Mouse (Mus musculus) hindbrain, embryonic 15.5 days (tissue): Measurements from ENCODE around the gene Slc7a5. TPM values are rescaled to one million over a fixed set of nuclear protein-coding genes. Genes with fewer than 3 reads are reported as not detected.

Source experiments
- ATAC-seq: fragments of 200-750 bp; cut with Nextera tagmentation; 2 replicates; pipeline ENCODE4 v1.8.0; 2017; ENCODE audit warnings: low read depth, moderate number of reproducible peaks, moderate TSS enrichment; ENCODE audit not compliant: low FRiP score
- H3K27ac ChIP-seq: fragments of 300-500 bp; sonication (generic); replicated peaks from 2 replicates; pipeline ENCODE4 v1.5.1; 2015; ENCODE audit warnings: mild to moderate bottlenecking, inconsistent platforms
- H3K27me3 ChIP-seq: fragments of 300-500 bp; sonication (generic); 2 replicates; pipeline ENCODE4 v1.6.1; 2015; ENCODE audit warnings: control low read depth, inconsistent platforms
- H3K36me3 ChIP-seq: fragments of 300-500 bp; sonication (generic); 2 replicates; pipeline ENCODE4 v1.6.1; 2015; ENCODE audit warnings: control low read depth, inconsistent platforms
- H3K4me1 ChIP-seq: fragments of 300-500 bp; sonication (generic); replicated peaks from 2 replicates; pipeline ENCODE4 v1.6.1; 2015; ENCODE audit warnings: control low read depth, inconsistent platforms
- H3K4me2 ChIP-seq: fragments of 300-500 bp; sonication (generic); 2 replicates; pipeline ENCODE4 v1.6.1; 2015; ENCODE audit warnings: moderate library complexity, mild to moderate bottlenecking, inconsistent platforms
- H3K4me3 ChIP-seq: fragments of 300-500 bp; sonication (generic); 2 replicates; pipeline ENCODE4 v1.5.1; 2015; ENCODE audit warnings: mild to moderate bottlenecking, inconsistent platforms
- H3K9ac ChIP-seq: fragments of 300-500 bp; sonication (generic); 2 replicates; pipeline ENCODE4 v1.6.1; 2015; ENCODE audit warnings: inconsistent platforms
- H3K9me3 ChIP-seq: fragments of 300-500 bp; sonication (generic); 2 replicates; pipeline ENCODE4 v1.6.1; 2016; ENCODE audit warnings: control low read depth, inconsistent platforms
- WGBS: fragments of 180-500 bp; shearing (Covaris S2); methylation state at CpG from one replicate; pipeline ENCODE4 v1.1.7; 2015; 5-methylcytosine and 5-hydroxymethylcytosine counted together
- polyA plus RNA-seq: library from polyadenylated mRNA; unstranded; fragments of >200 nt; fragmentation: Nextera tagmentation; extraction: Ambion mirVana; gene quantifications from 2 replicates; pipeline ENCODE4 v1.2.1, GENCODE M21; 2015

Gene Slc7a5
- polyA plus RNA-seq, 1 experiment from 2014 or later, result 59.2 TPM

DNA sequence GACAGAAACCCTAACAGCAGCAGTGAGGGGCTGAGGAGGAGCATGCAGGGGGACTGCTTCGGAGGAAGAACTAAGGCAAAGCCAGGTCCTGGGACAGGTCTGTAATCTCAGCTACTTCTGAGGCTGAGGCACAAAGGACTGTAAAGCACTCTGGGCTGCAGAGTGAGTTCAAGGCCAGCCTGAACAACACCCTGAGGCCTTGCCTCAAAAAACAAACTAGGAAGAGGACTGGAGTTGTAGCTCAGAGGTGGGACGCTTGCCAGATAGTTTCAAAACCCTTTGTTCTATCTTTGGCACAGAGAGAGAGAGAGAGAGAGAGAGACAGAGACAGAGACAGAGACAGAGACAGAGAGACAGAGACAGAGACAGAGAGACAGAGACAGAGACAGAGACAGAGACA lies 53.9 kb downstream of the Slc7a5 start:
- no peaks in the 10 kb centered on the region for H3K9me3 ChIP-seq
- H3K4me1 ChIP-seq, result peaks cover 16% of the 10 kb centered on the region
- no peaks in the 10 kb centered on the region for H3K27me3 ChIP-seq
- H3K27ac ChIP-seq, result no peak overlapping the region
- H3K9ac ChIP-seq, result no peak overlapping the region
- 95% methylated on average over 2 of the region's 2 CpGs for WGBS
- no peaks in the 10 kb centered on the region for H3K36me3 ChIP-seq
- no peak overlapping the region for H3K4me2 ChIP-seq
- H3K4me3 ChIP-seq, result no peak overlapping the region
- ATAC-seq, result no peak

DNA sequence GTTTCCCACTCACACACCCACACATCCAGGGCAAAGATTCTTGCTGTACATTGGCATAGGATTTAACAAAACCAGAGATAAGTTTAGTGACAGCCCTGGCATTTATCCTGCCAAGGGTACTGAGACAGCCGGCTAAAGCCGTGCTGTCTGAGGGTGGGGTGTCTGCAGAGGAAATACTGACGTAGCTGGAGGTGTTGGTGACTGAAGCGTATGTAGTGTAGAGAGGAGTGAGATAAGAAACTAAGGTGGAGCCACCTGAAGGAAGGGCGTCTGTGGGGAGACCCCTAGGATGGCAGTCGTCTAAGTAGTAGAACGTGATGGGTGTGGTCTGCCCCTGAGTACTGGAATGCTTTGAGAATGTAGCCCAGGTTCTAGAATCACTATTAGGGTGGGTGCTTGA lies 55.0 kb downstream of the Slc7a5 start:
- Histone ChIP-seq H3K27ac (no peak overlapping the region), H3K9ac (no peak overlapping the region), H3K9me3 (no peaks in the 10 kb centered on the region), H3K4me2 (no peak overlapping the region), H3K4me1 (peaks cover 16% of the 10 kb centered on the region), H3K27me3 (no peaks in the 10 kb centered on the region), H3K4me3 (no peak overlapping the region), H3K36me3 (no peaks in the 10 kb centered on the region)
- 71% methylated on average over 7 of the region's 7 CpGs for WGBS
- no peak for ATAC-seq

DNA sequence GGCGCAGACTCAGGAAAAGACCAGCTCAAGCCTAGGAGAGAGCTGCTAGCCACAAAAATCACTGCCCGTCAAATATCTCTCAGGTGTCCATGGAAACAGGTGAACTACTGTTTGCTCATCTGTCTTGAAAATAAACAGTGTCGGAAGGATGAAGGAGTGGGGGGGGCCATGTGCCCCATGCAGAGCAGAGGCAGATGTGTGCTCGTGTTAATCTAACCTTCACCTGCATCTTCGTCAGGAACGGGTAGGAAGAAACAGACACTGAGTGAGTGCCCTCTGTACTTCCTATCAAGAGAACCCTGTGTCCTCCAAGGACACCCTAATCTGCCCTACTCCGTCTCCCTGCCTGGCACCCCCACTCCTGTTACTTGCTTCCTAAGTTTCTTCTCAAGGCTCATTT lies 55.8 kb downstream of the Slc7a5 start:
- WGBS, result 59% methylated on average over 7 of the region's 7 CpGs
- Histone ChIP-seq H3K4me1 (peaks cover 16% of the 10 kb centered on the region), H3K4me2 (peak overlapping the region; percentile 46; the same call in 1 of the 2 replicates), H3K27ac (no peak overlapping the region), H3K36me3 (no peaks in the 10 kb centered on the region), H3K9me3 (no peaks in the 10 kb centered on the region), H3K4me3 (no peak overlapping the region), H3K27me3 (no peaks in the 10 kb centered on the region), H3K9ac (0 out of 2 replicates have a peak overlapping the region, but pooled peaks have one; percentile 41)
- ATAC-seq, result no peak

GRCm38 (mm10) chr8:121850821-121851470 lies 56.5 kb downstream of the Slc7a5 start:
- 4% methylated on average over 24 of the region's 24 CpGs for WGBS
- H3K36me3 ChIP-seq, result no peaks in the 10 kb centered on the region
- peak overlapping the region; percentile 19; the same call in 1 of the 2 replicates for H3K4me3 ChIP-seq
- H3K4me2 ChIP-seq, result peak overlapping the region; percentile 46
- H3K9ac ChIP-seq, result peak overlapping the region; percentile 41
- no peaks in the 10 kb centered on the region for H3K9me3 ChIP-seq
- 0 out of 2 replicates have a peak overlapping the region, but pooled peaks have one; percentile 33 for H3K27ac ChIP-seq
- no peaks in the 10 kb centered on the region for H3K27me3 ChIP-seq
- H3K4me1 ChIP-seq, result peaks cover 16% of the 10 kb centered on the region
- peak; percentile 76 for ATAC-seq

GRCm38 (mm10) chr8:121850436-121850820 lies 57.1 kb downstream of the Slc7a5 start:
- Histone ChIP-seq H3K9me3 (no peaks in the 10 kb centered on the region), H3K36me3 (no peaks in the 10 kb centered on the region), H3K4me2 (peak overlapping the region; percentile 46), H3K4me3 (no peak overlapping the region), H3K27ac (no peak overlapping the region), H3K27me3 (no peaks in the 10 kb centered on the region), H3K9ac (no peak overlapping the region), H3K4me1 (peaks cover 16% of the 10 kb centered on the region)
- WGBS, result 50% methylated on average over 12 of the region's 12 CpGs
- ATAC-seq, result no peak

DNA sequence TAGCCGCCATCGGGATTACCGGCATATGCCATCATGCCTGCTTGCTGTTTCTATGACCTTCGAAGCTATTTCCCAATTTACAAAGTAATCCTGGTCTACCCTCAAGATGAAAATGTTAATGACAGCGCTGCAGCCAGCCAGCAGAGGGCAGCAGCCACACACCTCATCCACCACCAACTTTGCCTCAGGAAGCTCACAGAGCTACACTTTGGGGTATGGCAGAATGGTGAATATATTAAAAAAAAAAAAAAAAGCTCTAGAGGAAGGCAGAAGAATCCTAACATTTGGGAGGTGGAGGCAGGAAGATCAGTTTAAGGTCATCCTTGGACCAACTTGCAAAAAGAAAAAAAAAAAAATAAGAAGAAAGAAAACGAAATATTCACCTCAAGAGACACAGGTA lies 57.5 kb downstream of the Slc7a5 start:
- Histone ChIP-seq H3K27ac (no peak overlapping the region), H3K4me1 (peaks cover 16% of the 10 kb centered on the region), H3K27me3 (no peaks in the 10 kb centered on the region), H3K9ac (no peak overlapping the region), H3K36me3 (no peaks in the 10 kb centered on the region), H3K4me3 (no peak overlapping the region), H3K4me2 (no peak overlapping the region), H3K9me3 (no peaks in the 10 kb centered on the region)
- WGBS, result 14% methylated on average over 6 of the region's 6 CpGs
- ATAC-seq, result no peak

DNA sequence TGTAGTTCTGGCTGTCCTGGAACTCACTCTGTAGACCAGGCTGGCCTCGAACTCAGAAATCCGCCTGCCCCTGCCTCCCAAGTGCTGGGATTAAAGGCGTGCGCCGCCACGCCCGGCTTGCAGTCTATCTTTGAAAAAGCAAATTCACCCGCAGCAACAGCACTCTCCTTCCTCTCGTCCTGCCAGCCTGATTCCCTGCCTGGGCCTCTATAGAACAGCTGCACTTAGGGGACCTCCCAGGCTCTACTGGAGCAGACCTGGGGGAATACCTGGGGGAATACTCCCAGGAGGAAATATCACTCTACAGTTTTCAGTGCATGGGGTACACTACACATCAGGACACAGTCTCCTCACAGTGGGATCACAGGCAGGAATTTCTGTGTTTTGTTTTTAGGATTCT lies 58.2 kb downstream of the Slc7a5 start:
- H3K9ac ChIP-seq, result no peak overlapping the region

GRCm38 (mm10) chr8:121848495-121848894 lies 59.0 kb downstream of the Slc7a5 start:
- Histone ChIP-seq H3K27me3 (no peaks in the 10 kb centered on the region), H3K4me1 (peaks cover 16% of the 10 kb centered on the region)
- WGBS, result 70% methylated on average over 10 of the region's 10 CpGs

More for the DNA sequence above, 58.2 kb downstream of the Slc7a5 start:
- no peak overlapping the region for H3K4me2 ChIP-seq
- H3K27ac ChIP-seq, result no peak overlapping the region
- no peaks in the 10 kb centered on the region for H3K9me3 ChIP-seq
- H3K27me3 ChIP-seq, result no peaks in the 10 kb centered on the region
- 71% methylated on average over 9 of the region's 9 CpGs for WGBS
- peaks cover 16% of the 10 kb centered on the region for H3K4me1 ChIP-seq
- no peak overlapping the region for H3K4me3 ChIP-seq
- ATAC-seq, result no peak
- H3K36me3 ChIP-seq, result no peaks in the 10 kb centered on the region

DNA sequence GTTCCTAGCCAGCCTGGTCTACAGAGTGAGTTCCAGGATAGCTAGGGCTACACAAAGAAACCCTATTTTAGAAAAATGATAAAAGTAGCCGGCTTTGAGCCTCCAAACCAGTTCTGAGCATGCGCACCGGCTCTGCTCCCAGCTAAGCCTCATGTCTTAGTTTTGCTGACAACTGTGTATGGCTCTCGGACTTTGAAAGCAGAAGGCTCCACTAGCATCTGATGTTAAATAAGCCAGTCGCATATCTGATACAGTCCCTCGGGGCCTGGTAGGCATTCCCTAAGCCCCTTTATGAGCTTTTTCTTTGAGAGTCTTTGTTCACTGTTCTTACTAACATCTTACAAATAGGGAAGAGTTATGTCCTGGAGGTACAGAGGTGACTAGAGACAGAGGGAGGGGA lies 59.5 kb downstream of the Slc7a5 start:
- H3K36me3 ChIP-seq, result no peaks in the 10 kb centered on the region
- no peaks in the 10 kb centered on the region for H3K27me3 ChIP-seq
- no peak for ATAC-seq
- no peaks in the 10 kb centered on the region for H3K9me3 ChIP-seq
- no peak overlapping the region for H3K27ac ChIP-seq
- 68% methylated on average over 6 of the region's 6 CpGs for WGBS
- peaks cover 16% of the 10 kb centered on the region for H3K4me1 ChIP-seq
- no peak overlapping the region for H3K4me2 ChIP-seq
- no peak overlapping the region for H3K4me3 ChIP-seq
- no peak overlapping the region for H3K9ac ChIP-seq

More at GRCm38 (mm10) chr8:121848495-121848894, 59.0 kb downstream of the Slc7a5 start:
- Histone ChIP-seq H3K36me3 (no peaks in the 10 kb centered on the region), H3K27ac (no peak overlapping the region), H3K9ac (no peak overlapping the region), H3K4me3 (no peak overlapping the region), H3K4me2 (no peak overlapping the region), H3K9me3 (no peaks in the 10 kb centered on the region)
- ATAC-seq, result no peak

DNA sequence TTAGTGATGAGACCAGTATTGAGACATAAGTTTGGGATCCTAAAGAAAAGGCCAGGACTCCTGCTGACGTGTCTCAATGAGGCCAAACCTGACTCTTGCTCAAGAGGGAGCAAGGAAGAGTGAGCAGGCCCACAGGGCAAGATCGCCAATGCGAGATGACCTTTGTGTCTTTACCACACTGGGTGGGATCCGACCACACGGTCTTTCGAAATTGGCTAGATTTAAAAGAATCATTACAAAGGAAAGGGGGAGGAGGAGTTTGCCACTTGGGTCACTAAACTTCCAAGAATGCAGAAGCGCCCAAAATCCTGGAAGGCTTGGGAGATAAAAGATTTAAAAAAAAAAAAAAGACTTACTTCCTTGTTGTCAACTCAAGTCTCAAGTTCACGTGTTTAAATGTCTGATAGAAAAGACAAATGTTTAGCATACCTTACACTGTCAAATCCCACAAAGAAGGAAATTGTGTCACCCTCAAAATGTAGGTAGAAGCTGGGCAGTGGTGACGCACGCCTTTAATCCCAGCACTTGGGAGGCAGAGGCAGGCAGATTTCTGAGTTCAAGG lies 60.2 kb downstream of the Slc7a5 start:
- peaks cover 16% of the 10 kb centered on the region for H3K4me1 ChIP-seq
- H3K27me3 ChIP-seq, result no peaks in the 10 kb centered on the region
- no peak overlapping the region for H3K4me3 ChIP-seq
- no peaks in the 10 kb centered on the region for H3K9me3 ChIP-seq
- no peak overlapping the region for H3K9ac ChIP-seq
- H3K27ac ChIP-seq, result no peak overlapping the region
- WGBS, result 69% methylated on average over 10 of the region's 10 CpGs
- H3K4me2 ChIP-seq, result no peak overlapping the region
- H3K36me3 ChIP-seq, result no peaks in the 10 kb centered on the region
- no peak for ATAC-seq

GRCm38 (mm10) chr8:121846815-121847214 lies 60.7 kb downstream of the Slc7a5 start:
- no peak overlapping the region for H3K27ac ChIP-seq
- H3K9ac ChIP-seq, result no peak overlapping the region
- peaks cover 16% of the 10 kb centered on the region for H3K4me1 ChIP-seq
- H3K4me2 ChIP-seq, result no peak overlapping the region
- no peaks in the 10 kb centered on the region for H3K9me3 ChIP-seq
- H3K4me3 ChIP-seq, result no peak overlapping the region
- no peaks in the 10 kb centered on the region for H3K27me3 ChIP-seq
- no peaks in the 10 kb centered on the region for H3K36me3 ChIP-seq
- no peak for ATAC-seq

DNA sequence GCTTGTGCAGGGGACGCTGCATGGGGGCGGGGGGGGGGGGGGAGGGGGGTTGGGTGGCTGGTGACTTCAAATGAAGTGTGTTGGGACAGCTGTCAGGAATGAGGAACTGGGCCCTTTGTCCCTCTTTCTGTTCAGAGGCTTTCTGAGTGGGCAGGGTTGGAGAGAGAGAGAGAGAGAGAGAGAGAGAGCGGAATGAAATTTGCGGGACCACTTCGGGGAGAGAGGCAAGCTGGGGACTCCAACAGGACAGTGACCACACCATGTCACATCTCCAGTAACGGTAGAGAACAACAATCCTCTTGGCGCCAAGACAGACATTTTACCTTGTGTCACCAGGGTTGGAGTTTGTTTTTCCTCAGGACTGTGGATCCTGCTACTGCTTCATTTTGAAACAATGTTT lies 62.7 kb downstream of the Slc7a5 start:
- H3K27ac ChIP-seq, result no peak overlapping the region
- H3K4me1 ChIP-seq, result peaks cover under 1% of the 10 kb centered on the region; the same call in 1 of the 2 replicates
- H3K4me2 ChIP-seq, result no peak overlapping the region
- H3K27me3 ChIP-seq, result no peaks in the 10 kb centered on the region
- WGBS, result 48% methylated on average over 6 of the region's 7 CpGs
- no peaks in the 10 kb centered on the region for H3K9me3 ChIP-seq
- no peak overlapping the region for H3K4me3 ChIP-seq
- ATAC-seq, result no peak
- H3K36me3 ChIP-seq, result no peaks in the 10 kb centered on the region
- no peak overlapping the region for H3K9ac ChIP-seq
